ENCODE assay signal across 8 mouse cellular contexts in the genomic region with DNA sequence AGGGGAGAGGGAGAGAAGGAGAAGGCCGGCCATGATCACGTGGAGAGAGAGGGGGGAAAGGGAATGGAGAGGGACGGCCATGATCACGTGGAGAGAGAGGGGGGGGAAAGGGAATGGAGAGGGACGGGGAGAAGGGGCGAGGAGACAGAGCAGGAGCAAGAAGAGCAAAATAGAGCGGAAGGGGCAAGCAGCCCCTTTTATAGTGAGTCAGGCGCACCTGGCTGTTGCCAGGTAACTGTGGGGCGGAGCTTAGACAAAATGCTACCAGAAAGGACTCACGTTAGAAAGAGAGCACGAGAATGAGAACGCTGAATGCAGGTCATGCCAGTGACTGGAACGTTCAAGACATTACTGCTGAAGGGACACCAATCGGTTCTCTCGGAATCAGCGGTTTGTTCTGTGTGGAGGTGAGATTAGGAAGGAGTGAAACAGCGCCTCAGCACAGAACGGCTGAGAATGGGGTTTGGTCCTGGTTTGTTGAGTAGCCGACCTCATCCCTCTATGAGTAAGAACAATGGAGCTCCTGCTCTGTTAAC. TPM values are rescaled to one million over a fixed set of nuclear protein-coding genes. Genes with fewer than 3 reads are reported as not detected.
DNase-seq lines count a peak whose midpoint lies in the region; ATAC-seq and TF ChIP-seq lines count a peak whose summit lies in the region.

No protein-coding gene starts in this region.

- TF ChIP-seq POLR2A in kidney, adult 2 months (IDR thresholded peaks at IDR 0.05; ENCODE audit: low read depth, low read length) = no peak

- H3K9me3 ChIP-seq in intestine, embryonic 14.5 days (ENCODE audit: control insufficient read depth, low read length) = no peaks in the 10 kb centered on the region
- H3K9me3 ChIP-seq in neural tube, embryonic 11.5 days (ENCODE audit: control insufficient read depth, low read length) = no peaks in the 10 kb centered on the region

- H3K4me1 ChIP-seq in kidney, adult 2 months (ENCODE audit: control insufficient read depth, insufficient read depth, low read length) = no peaks in the 10 kb centered on the region; the same call in 1 of the 2 replicates
- H3K4me1 ChIP-seq in intestine, embryonic 14.5 days (replicated peaks; ENCODE audit: control insufficient read depth, insufficient read depth, low read length) = 0 out of 2 replicates have a peak, but pooled peaks cover 2% of the 10 kb centered on the region
- H3K4me1 ChIP-seq in neural tube, embryonic 11.5 days (ENCODE audit: control insufficient read depth, insufficient read depth, low read length) = no peaks in the 10 kb centered on the region

- no peak for DNase-seq in kidney, adult 2 months
- DNase-seq in kidney, adult 8-10 months = no peak
- DNase-seq in embryo, embryonic 9.5 days (ENCODE audit: extremely low spot score) = peak; percentile 21
- peak; percentile 60 for DNase-seq in intestine, embryonic 14.5 days (ENCODE audit: low spot score)
- DNase-seq in neural tube, embryonic 11.5 days (ENCODE audit: low spot score) = peak; percentile 27
- DNase-seq in right cerebral cortex, postnatal 36 days (ENCODE audit: low spot score in 2 of 2) = no peak
- DNase-seq in right cerebral cortex, adult 18-20 months = no peak
- DNase-seq in right cerebral cortex, postnatal 4 days = no peak

- H3K27me3 ChIP-seq in kidney, adult 2 months (replicated peaks; ENCODE audit: control insufficient read depth, insufficient read depth, low read length) = no peaks in the 10 kb centered on the region
- H3K27me3 ChIP-seq in intestine, embryonic 14.5 days (replicated peaks; ENCODE audit: control insufficient read depth, insufficient read depth, low read length) = no peaks in the 10 kb centered on the region
- H3K27me3 ChIP-seq in neural tube, embryonic 11.5 days (ENCODE audit: control insufficient read depth, insufficient read depth, low read length) = no peaks in the 10 kb centered on the region

- ATAC-seq in intestine, embryonic 14.5 days (replicated peaks; ENCODE audit: low FRiP score, low TSS enrichment, low read depth) = no peak; the same call in 1 of the 2 replicates
- ATAC-seq in neural tube, embryonic 11.5 days (ENCODE audit: insufficient read depth, low FRiP score, low TSS enrichment) = no peak

- peak overlapping the region; percentile 48 for H3K4me2 ChIP-seq in intestine, embryonic 14.5 days (ENCODE audit: low read length)
- peak overlapping the region; percentile 26 for H3K4me2 ChIP-seq in neural tube, embryonic 11.5 days (ENCODE audit: low read depth)

- 21% methylated on average over 19 of the region's 19 CpGs for WGBS in kidney, adult 2 months
- 11% methylated on average over 19 of the region's 19 CpGs for WGBS in intestine, embryonic 14.5 days
- 20% methylated on average over 19 of the region's 19 CpGs for WGBS in neural tube, embryonic 11.5 days

- no peak overlapping the region for H3K27ac ChIP-seq in kidney, adult 2 months (ENCODE audit: insufficient read depth, low read depth, low read length)
- H3K27ac ChIP-seq in intestine, embryonic 14.5 days (ENCODE audit: low read depth) = no peak overlapping the region
- no peak overlapping the region for H3K27ac ChIP-seq in neural tube, embryonic 11.5 days (ENCODE audit: low read depth, low read length)

- TF ChIP-seq CTCF in kidney, adult 2 months (conservative IDR thresholded peaks at IDR 0.05; ENCODE audit: insufficient read depth, insufficient read length, low read depth, low read length) = no peak

- H3K9ac ChIP-seq in intestine, embryonic 14.5 days (ENCODE audit: low read length) = no peak overlapping the region
- no peak overlapping the region for H3K9ac ChIP-seq in neural tube, embryonic 11.5 days (ENCODE audit: low read length)

- peak overlapping the region; percentile 25; the same call in 1 of the 2 replicates for H3K4me3 ChIP-seq in kidney, adult 2 months (ENCODE audit: insufficient read depth, low read depth, low read length)
- H3K4me3 ChIP-seq in intestine, embryonic 14.5 days (ENCODE audit: low read depth, low read length) = peak overlapping the region; percentile 23
- no peak overlapping the region for H3K4me3 ChIP-seq in neural tube, embryonic 11.5 days (ENCODE audit: low read depth, low read length)

- H3K36me3 ChIP-seq in kidney, adult 2 months (ENCODE audit: control insufficient read depth, insufficient read depth, low read length) = no peaks in the 10 kb centered on the region
- H3K36me3 ChIP-seq in intestine, embryonic 14.5 days (ENCODE audit: control insufficient read depth, insufficient read depth, low read length) = no peaks in the 10 kb centered on the region
- no peaks in the 10 kb centered on the region for H3K36me3 ChIP-seq in neural tube, embryonic 11.5 days (ENCODE audit: control insufficient read depth, insufficient read depth, low read length)

RNA-seq across cellular contexts. Expression of gene Scd3, which starts 34.5 kb away (rescaled TPM):
- 0.13 and 0.20 TPM in 2 replicates for polyA plus RNA-seq in kidney, adult 2 months (2012; rRNA removed)
- polyA plus RNA-seq in intestine, embryonic 14.5 days (2014; fragmentation: Nextera tagmentation; extraction: Ambion mirVana) = 0.19 and 0.67 TPM in 2 replicates
- polyA plus RNA-seq in neural tube, embryonic 11.5 days (2014; fragmentation: Nextera tagmentation; extraction: Ambion mirVana) = 0.53 and 0.76 TPM in 2 replicates

RNA-seq across cellular contexts. Expression of gene Pkd2l1, which starts 45.3 kb away (rescaled TPM):
- polyA plus RNA-seq in kidney, adult 2 months (2012; rRNA removed) = 0.02 TPM in 1 of 2 replicates, not detected in the other
- 0.12 TPM in 1 of 2 replicates, not detected in the other for polyA plus RNA-seq in intestine, embryonic 14.5 days (2014; fragmentation: Nextera tagmentation; extraction: Ambion mirVana)
- polyA plus RNA-seq in neural tube, embryonic 11.5 days (2014; fragmentation: Nextera tagmentation; extraction: Ambion mirVana) = 1.2 and 1.3 TPM in 2 replicates

RNA-seq across cellular contexts. Expression of gene Scd2, which starts 55.9 kb away (rescaled TPM):
- polyA plus RNA-seq in kidney, adult 2 months (2012; rRNA removed) = 61.3 and 63.9 TPM in 2 replicates
- 341 and 386 TPM in 2 replicates for polyA plus RNA-seq in intestine, embryonic 14.5 days (2014; fragmentation: Nextera tagmentation; extraction: Ambion mirVana)
- 413 and 424 TPM in 2 replicates for polyA plus RNA-seq in neural tube, embryonic 11.5 days (2014; fragmentation: Nextera tagmentation; extraction: Ambion mirVana)

Comparison
In these comparisons a context has a peak if more than half of its experiments do, and no peak if none do; other contexts are left out.
1. DNase-seq: peak in embryo, embryonic 9.5 days (single experiment), intestine, embryonic 14.5 days (single experiment) and neural tube, embryonic 11.5 days (single experiment); none in kidney, adult 2 months (single experiment), kidney, adult 8-10 months (0 of 2), right cerebral cortex, postnatal 36 days (0 of 2), right cerebral cortex, adult 18-20 months (single experiment) and right cerebral cortex, postnatal 4 days (single experiment).